Mouse (Mus musculus) stomach, embryonic 16.5 days (tissue): ENCODE results near the gene Eml4. TPM values are rescaled to one million over a fixed set of nuclear protein-coding genes. Genes with fewer than 3 reads are reported as not detected.

Experiments
- ATAC-seq: fragments of 200-750 bp; cut with Nextera tagmentation; 2 replicates; pipeline ENCODE4 v1.8.0; 2017; ENCODE audit warnings: moderate number of reproducible peaks, moderate TSS enrichment; ENCODE audit not compliant: insufficient read depth, low FRiP score
- H3K27ac ChIP-seq: fragments of 300-500 bp; sonication (generic); 2 replicates; pipeline ENCODE4 v1.5.1; 2014; ENCODE audit warnings: low read length
- H3K27me3 ChIP-seq: fragments of 300-500 bp; sonication (generic); 2 replicates; pipeline ENCODE4 v1.6.1; 2014; ENCODE audit warnings: low read length, control low read depth, mixed read lengths; ENCODE audit not compliant: control insufficient read depth, insufficient read depth
- H3K36me3 ChIP-seq: fragments of 300-500 bp; sonication (generic); 2 replicates; pipeline ENCODE4 v1.6.1; 2014; ENCODE audit warnings: low read length; ENCODE audit not compliant: control insufficient read depth, insufficient read depth
- H3K4me1 ChIP-seq: fragments of 300-500 bp; sonication (generic); 2 replicates; pipeline ENCODE4 v1.6.1; 2014; ENCODE audit warnings: low read length, control low read depth, mixed read lengths; ENCODE audit not compliant: control insufficient read depth, insufficient read depth
- H3K4me2 ChIP-seq: fragments of 300-500 bp; sonication (generic); 2 replicates; pipeline ENCODE4 v1.6.1; 2014; ENCODE audit warnings: low read depth, low read length, mixed read lengths
- H3K4me3 ChIP-seq: fragments of 300-500 bp; sonication (generic); replicated peaks from 2 replicates; pipeline ENCODE4 v1.5.1; 2014; ENCODE audit warnings: mild to moderate bottlenecking, low read length
- H3K9ac ChIP-seq: fragments of 300-500 bp; sonication (generic); 2 replicates; pipeline ENCODE4 v1.6.1; 2014; ENCODE audit warnings: low read length
- H3K9me3 ChIP-seq: fragments of 300-500 bp; sonication (generic); replicated peaks from 2 replicates; pipeline ENCODE4 v1.6.1; 2016; ENCODE audit warnings: low read length, control low read depth; ENCODE audit not compliant: control insufficient read depth
- WGBS: fragments of 180-500 bp; shearing (Covaris S2); extraction: QIAGEN DNeasy Blood & Tissue Kit; methylation state at CpG from one replicate; pipeline ENCODE4 v1.1.7; 2014; 5-methylcytosine and 5-hydroxymethylcytosine counted together
- polyA plus RNA-seq: library from polyadenylated mRNA; unstranded; fragments of >200 nt; fragmentation: Nextera tagmentation; extraction: Ambion mirVana; gene quantifications from 2 replicates; pipeline ENCODE4 v1.2.1, GENCODE M21; 2015

The Eml4 gene
- polyA plus RNA-seq, 1 experiment from 2014 or later: 24.2 TPM

DNA sequence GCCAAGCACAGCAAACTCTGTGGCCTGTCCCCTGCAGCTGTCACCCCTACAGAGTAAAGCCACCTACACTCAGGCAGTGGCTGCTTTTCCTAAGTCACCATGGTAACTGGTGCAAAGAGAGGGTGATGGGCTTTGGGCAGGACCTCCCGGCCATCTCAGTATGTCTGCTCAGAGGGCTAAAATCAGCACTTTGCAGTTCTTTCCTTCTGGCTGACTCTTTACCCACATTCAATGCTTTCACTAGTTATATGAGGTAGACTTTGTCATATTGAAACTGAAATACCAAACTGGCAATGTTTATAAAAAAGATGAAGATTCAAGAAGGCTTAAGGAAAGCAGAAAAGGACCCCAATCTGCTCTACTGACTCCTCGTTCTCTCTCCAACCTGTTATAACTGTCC is 133.1 kb downstream of the Eml4 start:
- no peak for ATAC-seq
- no peaks in the 10 kb centered on the region for H3K9me3 ChIP-seq

DNA sequence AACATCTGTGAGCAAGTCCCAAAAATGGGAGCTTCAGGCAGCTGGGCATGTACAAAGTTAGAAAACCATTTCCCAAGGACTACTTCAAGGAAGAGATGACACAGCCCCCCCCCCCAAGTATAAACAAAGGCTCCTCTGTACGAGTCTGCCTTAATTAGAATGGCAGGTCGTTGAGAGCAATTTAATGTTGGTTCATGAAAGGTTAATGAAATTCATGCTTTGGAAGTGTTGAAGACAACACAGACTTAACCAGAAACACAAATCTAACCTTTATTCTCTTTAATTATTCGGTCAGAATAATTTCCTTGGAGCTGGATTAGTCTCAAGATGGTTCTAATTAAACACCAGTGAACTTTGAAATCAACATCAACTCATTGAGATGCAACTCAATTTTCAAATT is 137.0 kb downstream of the Eml4 start:
- H3K9me3 ChIP-seq: peaks cover under 1% of the 10 kb centered on the region
- 65% methylated on average over 3 of the region's 3 CpGs for WGBS
- H3K36me3 ChIP-seq: no peaks in the 10 kb centered on the region
- no peak for ATAC-seq
- no peaks in the 10 kb centered on the region for H3K27me3 ChIP-seq
- no peak overlapping the region for H3K27ac ChIP-seq
- no peak overlapping the region for H3K9ac ChIP-seq
- no peaks in the 10 kb centered on the region for H3K4me1 ChIP-seq
- no peak overlapping the region for H3K4me2 ChIP-seq
- H3K4me3 ChIP-seq: no peak overlapping the region

More for the DNA sequence above, 133.1 kb downstream of the Eml4 start:
- 84% methylated on average over 2 of the region's 2 CpGs for WGBS
- H3K36me3 ChIP-seq: 0 out of 2 replicates have a peak, but pooled peaks cover 4% of the 10 kb centered on the region
- H3K4me1 ChIP-seq: no peaks in the 10 kb centered on the region
- no peaks in the 10 kb centered on the region for H3K27me3 ChIP-seq
- no peak overlapping the region for H3K4me3 ChIP-seq
- no peak overlapping the region for H3K4me2 ChIP-seq
- H3K9ac ChIP-seq: no peak overlapping the region
- H3K27ac ChIP-seq: no peak overlapping the region

DNA sequence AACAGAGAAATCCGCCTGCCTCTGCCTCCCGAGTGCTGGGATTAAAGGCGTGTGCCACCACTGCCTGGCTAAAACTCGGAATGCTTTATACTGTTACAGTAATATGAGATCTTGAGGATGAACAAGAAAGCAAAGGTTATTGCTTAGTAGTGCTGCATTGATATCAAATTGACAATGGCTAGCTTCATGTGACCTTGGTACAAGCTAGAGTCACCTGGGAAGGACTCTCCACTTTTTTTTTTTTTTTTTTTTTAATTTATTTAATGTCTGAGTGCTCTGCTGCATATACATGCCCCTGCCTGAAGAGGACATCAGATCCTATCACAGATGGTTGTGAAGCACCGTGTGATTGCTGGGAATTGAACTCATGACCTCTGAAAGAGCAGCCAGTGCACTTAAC is 148.2 kb downstream of the Eml4 start:
- H3K4me2 ChIP-seq: no peak overlapping the region
- no peak for ATAC-seq
- H3K27me3 ChIP-seq: no peaks in the 10 kb centered on the region
- no peak overlapping the region for H3K27ac ChIP-seq
- H3K9ac ChIP-seq: no peak overlapping the region
- 95% methylated on average over 5 of the region's 5 CpGs for WGBS
- no peak overlapping the region for H3K4me3 ChIP-seq
- H3K36me3 ChIP-seq: peaks cover 41% of the 10 kb centered on the region
- H3K9me3 ChIP-seq: 0 out of 2 replicates have a peak, but pooled peaks cover 10% of the 10 kb centered on the region
- H3K4me1 ChIP-seq: no peaks in the 10 kb centered on the region

DNA sequence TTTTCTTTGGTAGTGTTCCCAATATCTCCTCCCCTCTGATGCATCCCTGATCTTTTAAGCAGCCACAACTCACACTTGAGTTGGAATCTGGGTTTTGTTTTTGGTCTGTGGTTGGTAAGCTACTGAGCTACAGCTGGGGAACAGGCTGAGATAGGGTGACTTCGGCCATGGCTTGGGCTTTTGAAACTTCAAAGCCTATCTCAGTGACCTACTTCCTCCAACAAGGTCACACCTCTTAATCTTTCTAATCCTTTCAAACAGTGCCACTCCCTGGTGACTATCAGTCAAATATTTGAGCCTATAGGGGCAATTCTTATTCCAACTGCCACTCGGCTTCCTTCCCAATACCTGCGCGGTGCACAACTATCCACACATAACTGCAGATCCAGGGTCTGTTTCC is 149.0 kb downstream of the Eml4 start:
- WGBS: 62% methylated on average over 4 of the region's 4 CpGs
- peaks cover 41% of the 10 kb centered on the region for H3K36me3 ChIP-seq
- no peak for ATAC-seq

DNA sequence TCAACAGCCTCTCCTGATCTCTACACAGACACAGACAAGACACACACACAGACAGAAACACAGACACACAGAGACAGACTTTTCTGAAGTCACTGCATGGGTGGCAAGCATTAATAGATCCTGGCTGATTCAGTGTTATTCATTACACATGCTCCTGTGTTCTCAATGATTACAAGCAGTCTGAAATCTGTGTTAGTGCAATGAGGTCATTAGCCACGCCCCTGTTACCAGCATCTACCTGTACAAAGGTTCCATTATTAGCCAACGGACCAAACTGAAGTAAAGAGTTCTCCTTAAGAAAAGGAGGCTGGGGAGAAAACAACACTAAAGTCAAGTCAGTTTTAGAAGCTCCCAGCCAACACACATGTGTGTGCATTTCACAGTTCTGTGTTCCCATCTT is 153.0 kb downstream of the Eml4 start:
- peak; percentile 68; the same call in 1 of the 2 replicates for ATAC-seq
- Histone ChIP-seq H3K36me3 (peaks cover 27% of the 10 kb centered on the region), H3K4me2 (no peak overlapping the region), H3K9ac (no peak overlapping the region), H3K9me3 (no peaks in the 10 kb centered on the region), H3K4me3 (no peak overlapping the region), H3K27me3 (no peaks in the 10 kb centered on the region), H3K27ac (peak overlapping the region; percentile 32), H3K4me1 (no peaks in the 10 kb centered on the region)
- WGBS: 62% methylated on average over 2 of the region's 2 CpGs

More for the DNA sequence above, 149.0 kb downstream of the Eml4 start:
- Histone ChIP-seq H3K27me3 (no peaks in the 10 kb centered on the region), H3K27ac (no peak overlapping the region), H3K4me2 (no peak overlapping the region), H3K4me1 (no peaks in the 10 kb centered on the region), H3K9me3 (0 out of 2 replicates have a peak, but pooled peaks cover 10% of the 10 kb centered on the region), H3K4me3 (no peak overlapping the region), H3K9ac (no peak overlapping the region)

DNA sequence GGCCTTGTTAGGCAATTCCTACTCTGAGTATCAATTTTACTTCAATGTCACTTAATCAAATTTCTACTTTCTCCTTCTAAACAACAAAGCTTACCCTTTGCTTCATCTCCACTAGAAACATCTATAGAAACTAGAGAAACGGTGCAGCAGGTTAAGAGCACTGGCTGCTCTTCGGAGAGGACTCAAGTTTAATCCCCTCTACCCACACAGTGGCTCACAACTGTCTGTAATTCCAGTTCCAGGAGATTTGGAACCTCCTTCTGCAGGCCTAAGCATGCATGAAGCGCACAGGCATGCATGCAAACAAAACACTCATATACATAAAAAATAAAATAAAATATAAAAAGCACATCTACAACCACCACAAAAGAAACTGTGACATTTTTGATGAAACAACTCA is 161.4 kb downstream of the Eml4 start:
- no peaks in the 10 kb centered on the region for H3K36me3 ChIP-seq
- H3K9ac ChIP-seq: no peak overlapping the region
- no peak overlapping the region for H3K4me3 ChIP-seq
- 84% methylated on average over 3 of the region's 3 CpGs for WGBS
- peaks cover 13% of the 10 kb centered on the region for H3K4me1 ChIP-seq
- H3K27ac ChIP-seq: no peak overlapping the region
- H3K9me3 ChIP-seq: no peaks in the 10 kb centered on the region
- no peak for ATAC-seq
- H3K4me2 ChIP-seq: no peak overlapping the region
- no peaks in the 10 kb centered on the region for H3K27me3 ChIP-seq

DNA sequence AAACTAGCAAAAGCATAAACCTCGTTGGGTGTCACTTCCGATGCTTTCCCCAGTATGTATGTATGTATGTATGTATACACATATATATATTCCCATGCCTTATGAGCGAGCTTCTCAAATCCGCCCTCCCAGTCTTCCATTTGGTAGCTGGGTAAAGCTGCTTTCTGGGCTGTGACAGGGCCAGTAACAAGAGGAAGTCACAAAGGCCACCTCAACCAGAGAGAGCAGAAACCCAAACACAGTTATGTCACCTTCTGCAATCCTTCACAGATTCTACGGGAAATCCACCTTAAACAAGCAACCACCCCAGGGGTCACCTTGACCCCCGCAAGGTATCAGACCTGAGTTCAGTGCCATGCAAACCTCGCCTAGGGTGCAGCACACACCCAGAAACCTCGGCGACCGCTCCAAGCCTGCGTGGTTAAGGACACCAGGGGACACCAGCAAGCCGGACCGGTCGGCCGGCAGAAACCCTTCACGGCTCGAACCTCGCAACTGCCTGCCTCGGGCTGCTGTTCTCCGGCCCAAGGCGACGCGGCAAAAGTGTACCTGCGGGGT is 163.0 kb downstream of the Eml4 start:
- H3K4me1 ChIP-seq: peaks cover 13% of the 10 kb centered on the region
- ATAC-seq: peak; percentile 54
- WGBS: 1% methylated on average over 24 of the region's 24 CpGs
- peak overlapping the region; percentile 88 for H3K4me3 ChIP-seq
- H3K4me2 ChIP-seq: peak overlapping the region; percentile 92
- peak overlapping the region; percentile 85 for H3K9ac ChIP-seq
- H3K27ac ChIP-seq: peak overlapping the region; percentile 28
- H3K9me3 ChIP-seq: no peaks in the 10 kb centered on the region
- H3K36me3 ChIP-seq: no peaks in the 10 kb centered on the region
- no peaks in the 10 kb centered on the region for H3K27me3 ChIP-seq

DNA sequence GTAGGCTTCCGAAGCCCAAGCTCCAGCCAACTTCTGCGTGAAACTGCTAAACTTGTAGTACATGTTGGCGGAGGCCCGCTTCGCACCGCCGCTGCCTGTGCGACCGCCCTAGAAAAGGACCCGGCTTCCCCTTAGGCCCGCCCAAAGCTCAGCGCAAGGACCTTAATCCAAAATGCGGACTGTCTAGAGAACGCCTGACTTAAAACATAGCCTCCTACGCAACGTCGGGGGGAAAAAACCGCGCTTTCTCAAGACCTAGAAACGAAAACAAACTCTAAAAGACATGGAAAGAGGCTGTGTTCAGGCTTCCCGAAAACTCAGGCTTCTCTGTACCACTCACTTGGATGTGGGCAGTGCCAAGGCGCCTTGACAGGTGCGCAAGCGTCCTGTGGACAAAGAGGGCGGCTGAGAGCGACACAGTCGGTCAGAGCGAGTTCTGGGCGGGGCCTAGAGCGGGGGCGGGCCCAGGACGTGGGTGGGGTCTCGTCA is 163.5 kb downstream of the Eml4 start:
- Histone ChIP-seq H3K4me3 (peak overlapping the region; percentile 88), H3K4me1 (peaks cover 13% of the 10 kb centered on the region), H3K36me3 (no peaks in the 10 kb centered on the region), H3K9ac (peak overlapping the region; percentile 85), H3K27me3 (no peaks in the 10 kb centered on the region), H3K9me3 (no peaks in the 10 kb centered on the region), H3K4me2 (peak overlapping the region; percentile 54), H3K27ac (peak overlapping the region; percentile 28)
- WGBS: 0% methylated on average over 33 of the region's 33 CpGs
- ATAC-seq: peak; percentile 99

DNA sequence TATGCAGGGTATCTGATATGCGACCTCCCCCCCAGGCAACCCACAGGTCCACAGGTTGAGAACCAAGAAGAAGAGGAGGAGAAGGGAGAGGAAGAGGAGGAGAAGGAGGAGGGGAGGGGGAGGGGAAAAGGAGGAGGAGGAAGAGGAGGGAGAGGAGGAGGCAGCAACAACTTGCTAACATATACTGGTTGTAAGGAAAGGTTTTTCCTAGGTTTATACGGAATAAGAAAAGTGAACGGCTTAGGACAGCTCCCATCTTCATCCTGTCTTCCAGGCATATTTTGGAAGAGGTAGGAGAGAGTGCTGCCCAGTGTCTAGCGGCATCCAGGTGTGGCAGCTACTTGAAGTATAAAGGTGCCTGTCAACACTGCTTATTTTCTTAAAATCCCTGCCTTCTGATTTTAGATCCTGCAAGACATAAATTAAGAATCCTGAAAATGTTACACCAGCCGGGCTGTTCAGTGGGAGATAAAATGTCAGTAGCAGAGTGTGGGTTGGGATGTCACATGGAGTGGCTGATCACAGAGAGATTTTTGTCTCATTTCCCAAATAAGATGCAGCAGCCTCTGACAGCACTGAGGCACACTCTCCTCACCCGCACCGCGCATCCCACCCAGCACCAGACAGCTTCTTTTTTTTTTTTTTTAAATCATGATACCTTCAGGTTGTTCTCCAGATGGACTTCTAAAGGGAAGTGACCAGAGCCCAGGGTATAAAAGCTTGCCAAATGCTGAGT is 166.7 kb downstream of the Eml4 start, which contains the start of gene Cox7a2l:
Gene Cox7a2l, minus strand, starts transcription at position 51 of the 736 bp plus-strand sequence.
- Histone ChIP-seq H3K36me3 (no peaks in the 10 kb centered on the region), H3K27me3 (no peaks in the 10 kb centered on the region), H3K9me3 (no peaks in the 10 kb centered on the region), H3K9ac (no peak within 1 kb of the TSS), H3K4me1 (peaks cover 9% of the 10 kb centered on the region), H3K27ac (no peak within 1 kb of the TSS), H3K4me3 (no peak within 1 kb of the TSS), H3K4me2 (no peak within 1 kb of the TSS)
- no peak for ATAC-seq
- WGBS: 92% methylated on average over 8 of the region's 8 CpGs
